Mouse (Mus musculus) small intestine, adult 2 months (tissue): ENCODE measurements around the gene 3110040M04Rik.

Source experiments
- CTCF ChIP-seq: fragments of 200-500 bp; IDR thresholded peaks from 2 replicates; pipeline ENCODE4 v1.5.1; 2012; ENCODE audit warnings: low read depth, mild to moderate bottlenecking, control low read depth, inconsistent platforms, low read length, moderate library complexity, mixed read lengths; ENCODE audit not compliant: insufficient replicate concordance, insufficient read length; ENCODE audit errors: extremely low read depth
- POLR2A ChIP-seq: fragments of 200-500 bp; IDR thresholded peaks from 2 replicates; pipeline ENCODE4 v1.6.1; 2012; ENCODE audit warnings: low read depth, mild to moderate bottlenecking, control low read depth, inconsistent platforms, low read length, moderate library complexity

DNA sequence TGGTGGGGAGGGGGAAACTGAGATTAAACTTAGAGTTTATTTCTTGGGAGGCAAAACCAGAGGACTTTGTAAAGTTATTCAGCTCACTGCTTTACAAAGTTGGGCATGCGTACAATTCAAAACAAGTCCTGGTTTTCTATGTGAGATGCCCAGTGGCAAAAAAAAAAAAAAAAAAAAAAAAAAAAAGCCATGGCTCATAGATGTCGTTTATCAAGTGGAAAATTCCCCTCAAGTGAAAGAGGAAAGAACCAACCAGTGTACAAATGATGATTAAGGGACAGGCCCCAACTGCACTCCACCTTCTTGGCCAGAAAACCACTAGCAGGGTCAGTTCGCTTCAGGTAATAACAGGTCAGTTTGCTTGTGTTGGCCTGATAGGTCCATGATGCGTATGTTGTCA, 15.5 kb upstream of the 3110040M04Rik start:
- TF ChIP-seq CTCF (no peak), POLR2A (no peak)
